Mouse (Mus musculus): ENCODE results near the gene Wbp1l. TPM values are rescaled to one million over a fixed set of nuclear protein-coding genes. Genes with fewer than 3 reads are reported as not detected.

The Wbp1l gene
- total RNA-seq, 2 experiments from 2014 or later = 34.2 to 38.3 TPM

DNA sequence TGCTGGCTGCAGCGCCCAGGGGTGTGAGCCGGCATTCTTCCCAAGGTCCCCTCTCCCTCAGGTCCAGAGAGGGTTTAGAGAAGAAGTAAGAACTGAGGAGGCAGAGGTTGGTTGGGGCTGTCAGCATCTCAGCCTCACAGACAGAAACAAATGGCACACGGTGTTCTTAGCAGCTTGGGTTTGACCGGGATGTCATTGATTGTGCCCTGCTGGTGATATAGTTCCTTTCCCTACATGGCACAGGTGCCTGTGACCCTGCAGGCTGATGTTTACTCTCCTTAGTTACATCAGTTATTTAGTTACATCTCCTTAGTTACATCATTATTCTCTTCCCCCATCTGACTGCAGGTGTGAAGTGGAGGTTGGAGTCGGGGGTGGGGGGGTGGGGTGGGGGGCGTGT, 7.3 kb upstream of the Wbp1l start:
- intact Hi-C loops (cut with DNase I) = loop anchor here (10.0 kb wide), 1 partner anchor 283 kb away; no protein-coding TSS in a partner anchor
- no peak for DNase-seq (ENCODE audit: low spot score in 2 of 2)

DNA sequence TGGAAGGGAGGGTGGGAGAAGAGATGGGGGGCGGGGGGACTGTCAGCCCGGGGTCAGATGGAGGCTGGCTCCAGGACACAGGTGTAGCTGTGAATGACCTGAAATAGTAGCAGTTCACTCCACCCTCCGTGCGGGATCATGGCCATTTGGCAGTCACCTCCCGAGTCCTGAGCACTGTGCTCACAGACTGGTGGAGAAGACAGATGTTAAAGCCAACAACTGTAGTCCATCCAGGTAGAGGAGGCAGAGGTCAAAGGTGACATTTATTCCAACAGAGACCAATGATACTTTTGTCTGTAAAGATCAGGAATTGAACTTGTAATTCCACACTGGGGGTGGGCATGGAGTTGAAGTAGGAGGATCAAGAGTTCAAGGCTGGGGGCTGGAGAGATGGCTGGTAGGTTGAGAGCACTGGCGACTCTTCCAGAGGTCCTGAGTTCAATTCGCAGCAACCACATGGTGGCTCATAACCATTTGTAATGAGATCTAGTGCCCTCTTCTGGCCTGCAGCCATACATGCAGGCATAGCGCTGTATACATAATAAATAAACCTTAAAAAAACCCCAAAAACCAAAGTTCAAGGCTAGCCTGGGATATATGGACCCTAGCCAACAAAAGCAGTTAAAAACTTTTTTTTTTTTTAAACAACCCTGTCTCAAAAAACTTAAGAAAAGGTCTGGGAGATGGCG, 6.0 kb upstream of the Wbp1l start:
- DNase-seq (ENCODE audit: low spot score in 2 of 2) = no peak
- intact Hi-C loops (cut with DNase I) = loop anchor here (10.0 kb wide), 1 partner anchor 282 kb away; no protein-coding TSS in a partner anchor

DNA sequence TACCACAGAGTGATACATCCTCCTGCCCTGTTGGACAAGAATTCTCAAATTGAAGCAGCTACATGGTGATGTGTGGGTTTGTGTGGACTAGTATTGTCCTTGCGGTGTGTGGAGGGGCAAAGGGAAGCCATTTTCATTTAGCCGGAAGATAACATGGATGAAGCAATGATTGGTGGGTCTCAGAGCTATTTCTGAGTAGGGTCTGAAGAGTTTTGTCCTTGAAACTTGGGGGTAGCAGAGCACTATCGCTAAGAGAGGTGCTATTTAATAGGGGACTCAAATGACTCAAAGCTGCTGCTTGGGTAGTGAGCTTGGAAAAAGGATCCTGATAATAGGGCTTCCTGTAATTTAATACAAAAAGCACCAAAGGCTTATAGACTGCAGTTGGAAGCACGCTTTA, 697 bp upstream of the Wbp1l start:
- intact Hi-C loops (cut with DNase I) = loop anchor here (10.0 kb wide), 1 partner anchor 277 kb away; no protein-coding TSS in a partner anchor
- no peak for DNase-seq (ENCODE audit: low spot score in 2 of 2)

DNA sequence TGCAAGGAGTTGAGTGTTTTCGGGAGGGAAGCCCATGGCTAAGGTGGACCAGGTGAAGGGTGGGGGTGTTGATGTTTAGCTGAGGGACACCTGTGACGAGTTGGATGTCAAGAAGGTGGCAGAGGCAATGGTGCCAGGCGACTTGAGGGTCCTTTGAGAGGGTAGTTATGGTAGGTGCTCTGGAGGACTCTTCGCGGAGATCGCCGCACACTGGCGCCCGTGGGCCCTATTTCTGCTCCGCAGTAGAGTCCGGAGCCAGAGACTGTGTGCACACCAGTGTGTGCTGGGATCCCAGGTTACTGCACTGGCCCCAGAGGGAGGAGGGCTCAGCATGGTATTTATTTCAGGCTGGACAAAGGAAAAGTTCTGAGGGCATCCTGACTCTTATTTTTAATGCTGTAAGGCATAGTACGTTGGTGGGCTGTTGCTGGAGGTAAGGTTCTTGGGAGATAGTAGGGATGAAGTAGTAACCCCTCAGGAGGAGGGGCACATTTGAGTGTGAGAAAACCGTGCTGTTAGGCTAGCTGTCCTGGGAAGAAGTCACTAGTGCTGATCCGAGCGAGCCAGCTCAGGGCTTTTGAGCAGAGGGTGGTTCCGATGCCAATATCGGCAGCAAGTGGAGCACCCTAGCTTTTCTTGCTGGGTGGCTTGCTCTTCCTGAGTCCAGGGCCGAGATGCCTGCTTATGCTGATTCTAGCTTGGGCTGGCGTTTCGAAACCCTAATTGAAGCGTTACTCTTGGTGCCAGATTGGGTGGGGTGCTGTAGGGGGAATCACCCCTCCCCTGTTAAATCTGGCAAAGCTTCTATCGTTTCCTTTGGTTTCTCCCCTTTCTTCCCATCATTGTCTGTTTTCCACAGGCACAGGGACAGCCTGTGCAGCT, 732 bp downstream of the Wbp1l start:
- intact Hi-C loops (cut with DNase I) = loop anchor here (5.0 to 10.0 kb wide), 2 partner anchors 43 to 275 kb away; no protein-coding TSS in a partner anchor
- DNase-seq (ENCODE audit: low spot score in 2 of 2) = peak; percentile 18 to 30

- intact Hi-C loops (cut with DNase I) = loop anchor here (5.0 kb wide), 1 partner anchor 42 kb away; no protein-coding TSS in a partner anchor
- no peak for DNase-seq (ENCODE audit: low spot score in 2 of 2)
Observed at GRCm38 (mm10) chr19:46600371-46600770, 1.5 kb downstream of the Wbp1l start.

DNA sequence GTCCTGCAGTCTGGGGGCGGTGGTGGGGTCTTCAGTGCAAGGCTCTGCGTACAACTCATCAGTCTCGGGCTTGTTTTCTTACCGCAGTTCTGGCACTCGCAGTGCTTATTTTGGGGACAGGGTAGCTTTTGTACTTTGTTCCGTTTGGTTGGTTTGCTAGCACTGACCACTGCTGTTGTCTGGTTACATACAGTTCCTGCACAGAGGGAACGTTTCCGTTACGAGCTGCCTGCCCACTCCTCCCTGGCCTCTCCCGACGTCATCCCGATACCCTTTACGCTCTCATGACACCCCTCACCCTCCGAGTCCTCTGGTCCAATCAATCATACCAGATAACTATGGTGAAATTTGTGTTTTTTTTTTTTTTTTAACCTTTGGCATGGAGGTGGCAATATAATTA, 2.6 kb downstream of the Wbp1l start:
- intact Hi-C loops (cut with DNase I) = loop anchor here (5.0 kb wide), 1 partner anchor 41 kb away; no protein-coding TSS in a partner anchor
- no peak for DNase-seq (ENCODE audit: low spot score in 2 of 2)

GRCm38 (mm10) chr19:46602406-46602805, 3.5 kb downstream of the Wbp1l start:
- intact Hi-C loops (cut with DNase I) = loop anchor here (5.0 kb wide), 1 partner anchor 40 kb away; no protein-coding TSS in a partner anchor
- DNase-seq (ENCODE audit: low spot score in 2 of 2) = no peak

GRCm38 (mm10) chr19:46606718-46607117, 7.8 kb downstream of the Wbp1l start:
- DNase-seq (ENCODE audit: low spot score in 2 of 2) = no peak
- intact Hi-C loops (cut with DNase I) = no loop called here

- intact Hi-C loops (cut with DNase I) = no loop called here
- no peak for DNase-seq (ENCODE audit: low spot score in 2 of 2)
Observed at GRCm38 (mm10) chr19:46607424-46607823, 8.5 kb downstream of the Wbp1l start.

GRCm38 (mm10) chr19:46608158-46608557, 9.3 kb downstream of the Wbp1l start:
- intact Hi-C loops (cut with DNase I) = no loop called here
- DNase-seq (ENCODE audit: low spot score in 2 of 2) = no peak

DNA sequence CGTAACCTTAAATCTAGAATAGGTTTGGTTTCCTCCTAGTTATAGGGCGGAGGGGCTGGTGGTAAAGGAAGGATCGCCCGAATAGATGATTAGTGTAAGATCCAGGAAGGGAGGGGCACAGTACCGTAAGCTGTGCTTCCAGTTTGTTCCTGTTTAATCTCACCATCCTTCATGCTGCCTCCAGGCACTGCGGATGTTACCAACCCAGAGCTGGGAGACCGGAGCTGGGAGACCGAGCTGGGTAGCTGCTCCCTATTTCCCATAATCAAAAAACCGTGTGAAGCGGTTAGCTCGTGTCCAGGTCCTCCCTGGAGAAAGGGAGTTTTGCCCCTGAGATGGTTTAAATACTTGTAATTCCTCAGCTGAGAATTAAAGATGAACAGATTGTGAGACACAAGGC, 17.5 kb downstream of the Wbp1l start:
- intact Hi-C loops (cut with DNase I) = no loop called here
- no peak for DNase-seq (ENCODE audit: low spot score in 2 of 2)

DNA sequence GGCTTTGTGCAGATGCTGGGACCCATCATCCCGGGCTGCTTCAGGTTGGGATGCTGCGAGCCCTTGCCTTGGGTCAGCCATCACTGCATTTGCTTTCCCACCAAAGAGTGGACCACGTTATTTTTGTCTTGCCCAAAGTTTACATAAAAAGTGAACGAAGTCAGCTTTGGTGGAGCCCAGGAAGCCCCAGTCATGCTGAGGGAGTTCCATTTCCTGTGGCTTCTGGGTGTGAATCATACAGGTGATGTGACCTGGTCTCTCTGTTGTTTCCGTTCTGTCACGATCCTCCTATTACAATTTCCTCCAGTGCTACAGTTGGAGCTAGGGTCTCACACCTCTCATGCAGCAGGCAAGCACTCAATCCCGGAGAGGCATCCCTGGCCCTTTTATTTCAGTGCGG, 18.5 kb downstream of the Wbp1l start:
- no peak for DNase-seq (ENCODE audit: low spot score in 2 of 2)
- intact Hi-C loops (cut with DNase I) = no loop called here

DNA sequence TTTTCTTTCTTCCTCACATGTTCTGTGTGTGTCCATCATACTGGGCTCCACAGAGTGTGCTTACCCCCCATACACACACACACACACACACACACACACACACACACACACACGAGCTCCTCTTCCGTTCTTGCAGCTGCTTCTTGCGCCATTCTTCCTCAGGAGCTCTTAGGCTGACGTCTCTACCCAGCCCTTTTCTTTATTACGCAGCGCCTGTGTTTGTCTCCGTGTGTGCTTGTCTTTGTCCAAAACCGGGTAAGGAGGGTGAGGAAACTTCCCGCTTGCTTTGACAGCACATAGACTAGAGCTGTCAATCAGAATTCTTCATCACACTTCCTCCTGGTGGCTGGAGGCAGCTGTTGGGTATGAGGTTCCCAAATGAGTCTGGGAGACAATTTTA, 19.4 kb downstream of the Wbp1l start:
- DNase-seq (ENCODE audit: low spot score in 2 of 2) = no peak
- intact Hi-C loops (cut with DNase I) = no loop called here

DNA sequence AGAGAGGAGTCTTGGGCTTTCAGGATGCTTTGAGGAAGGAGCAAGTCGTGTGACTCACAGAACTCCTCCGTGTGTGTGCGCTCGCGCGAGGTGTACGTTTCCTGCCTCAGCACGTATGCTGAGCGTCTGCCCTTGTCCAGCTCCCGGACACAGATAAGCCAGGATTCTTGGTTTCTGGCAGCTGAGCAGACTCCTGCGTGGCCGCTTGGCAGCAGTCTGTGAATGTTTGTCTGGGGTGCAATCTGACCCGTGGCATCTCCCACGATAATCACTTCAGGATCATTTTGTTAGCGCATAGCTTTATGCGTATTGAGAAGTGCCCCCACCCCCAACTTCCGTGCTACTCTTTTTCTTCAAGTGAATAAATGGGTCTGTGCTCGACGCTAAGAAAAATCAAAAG, 20.1 kb downstream of the Wbp1l start:
- intact Hi-C loops (cut with DNase I) = no loop called here
- DNase-seq (ENCODE audit: low spot score in 2 of 2) = no peak

DNA sequence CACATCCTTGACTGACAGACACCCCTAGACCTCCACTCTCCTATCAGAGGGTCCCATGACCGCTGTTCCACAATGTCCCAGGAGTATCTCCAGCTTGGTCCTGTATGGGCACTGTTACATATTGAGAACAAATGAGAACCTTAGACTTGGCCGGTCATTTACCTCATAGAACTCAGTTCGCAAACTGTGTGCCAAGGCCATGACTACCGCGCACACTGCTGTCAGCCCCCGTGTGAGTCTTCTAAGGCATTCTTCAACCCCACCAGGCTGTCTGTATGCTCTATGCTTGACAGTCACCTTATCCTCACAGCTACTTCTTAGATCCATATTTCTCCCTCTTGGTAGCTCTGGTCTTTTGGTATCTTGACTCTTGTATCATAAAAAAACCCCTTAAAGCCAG, 20.6 kb downstream of the Wbp1l start:
- intact Hi-C loops (cut with DNase I) = no loop called here
- DNase-seq (ENCODE audit: low spot score in 2 of 2) = no peak

DNA sequence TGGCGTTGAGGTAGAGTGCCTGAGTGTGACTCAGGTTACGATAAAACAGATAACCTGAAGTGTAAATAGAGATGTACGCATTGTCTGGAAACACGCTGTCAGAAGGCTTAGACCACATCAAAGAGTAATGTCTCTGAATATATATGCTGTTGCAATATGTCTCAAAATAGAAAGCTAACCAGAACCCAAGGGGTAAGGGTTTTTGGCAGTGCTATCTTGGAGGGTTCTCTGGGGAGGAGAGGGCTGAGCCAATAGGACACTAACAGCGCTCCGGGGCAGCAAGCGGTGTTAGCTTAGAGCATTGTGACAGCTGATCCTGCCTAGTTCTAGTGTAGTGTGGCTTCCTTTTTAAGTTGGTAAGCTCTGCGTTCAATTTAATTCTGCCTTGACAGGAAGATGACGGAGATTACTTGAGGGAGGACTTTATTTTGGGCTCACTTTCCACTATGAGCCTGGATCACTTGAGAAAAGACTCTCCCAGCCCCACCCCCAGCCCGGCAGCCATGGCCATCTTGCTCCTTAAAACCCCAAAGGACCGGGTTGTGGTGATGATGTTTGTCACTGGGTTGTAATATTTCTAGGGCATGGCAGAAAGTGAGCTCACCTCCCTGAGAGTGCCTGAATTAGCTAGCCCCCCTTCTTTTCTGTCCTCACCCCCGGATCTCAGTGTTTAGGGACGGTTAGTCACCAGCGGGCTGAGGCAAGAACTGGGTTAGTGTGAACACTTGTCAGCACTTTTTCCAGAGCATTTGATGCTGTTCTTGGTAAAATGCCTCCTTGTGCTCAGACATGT, 21.3 kb downstream of the Wbp1l start:
- intact Hi-C loops (cut with DNase I) = no loop called here
- peak; percentile 60 to 69 for DNase-seq (ENCODE audit: low spot score in 2 of 2)

DNA sequence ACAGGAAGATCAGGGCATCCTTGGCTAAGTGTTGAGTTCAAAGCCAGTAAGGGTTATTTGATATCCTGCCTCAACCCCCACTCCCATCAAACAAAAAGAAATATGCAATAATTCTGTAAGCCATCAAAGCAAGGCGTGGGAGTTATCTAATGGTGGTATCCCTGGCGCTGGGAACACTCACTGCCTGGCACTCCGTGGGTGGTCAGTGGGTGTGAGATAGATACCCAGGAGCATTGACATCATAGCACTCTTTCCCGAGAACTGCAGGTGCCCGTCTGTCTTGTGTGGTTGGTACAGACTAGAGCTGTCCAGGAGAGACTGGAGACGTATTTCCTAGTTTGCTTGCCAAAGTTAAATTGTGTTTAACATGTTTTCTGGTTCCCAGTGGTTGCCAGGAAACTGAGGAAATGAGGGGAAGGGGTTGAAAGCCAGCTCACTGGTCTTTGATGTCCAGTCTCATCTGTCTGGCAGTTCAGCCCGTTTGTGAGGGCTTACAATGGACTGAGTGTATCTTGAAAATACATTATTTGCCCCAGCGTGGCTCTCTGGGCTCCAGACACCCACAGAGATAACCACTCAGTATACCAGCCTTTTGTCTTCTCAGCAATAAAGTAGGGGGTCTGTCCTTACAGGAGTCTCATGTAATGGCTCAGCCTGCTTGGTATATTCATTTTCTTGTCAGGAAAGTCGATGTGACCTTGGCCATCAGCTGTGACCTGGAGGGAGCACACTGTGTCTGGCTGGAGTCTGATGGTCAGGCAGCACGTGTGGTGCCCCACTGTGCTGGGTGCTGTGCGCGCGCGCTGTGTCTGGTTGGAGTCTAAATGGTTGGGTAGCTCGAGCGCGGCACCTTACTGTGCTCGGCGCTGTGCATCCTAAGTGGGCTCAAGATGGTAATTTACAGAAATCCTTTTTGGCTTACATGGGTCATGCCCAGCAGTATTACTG, 22.6 kb downstream of the Wbp1l start:
- no peak for DNase-seq (ENCODE audit: low spot score in 2 of 2)
- intact Hi-C loops (cut with DNase I) = no loop called here

- intact Hi-C loops (cut with DNase I) = no loop called here
- DNase-seq (ENCODE audit: low spot score in 2 of 2) = no peak
Observed at GRCm38 (mm10) chr19:46622659-46623193, 23.8 kb downstream of the Wbp1l start.

Measured in left cerebral cortex, postnatal 36 days (tissue).